Mouse (Mus musculus) neural tube, embryonic 11.5 days (tissue): ENCODE data around the gene Ddx31. TPM values are rescaled to one million over a fixed set of nuclear protein-coding genes. Genes with fewer than 3 reads are reported as not detected.

Experiments used
- ATAC-seq: fragments of 200-750 bp; cut with Nextera tagmentation; 2 replicates; pipeline ENCODE4 v1.8.0; 2017; ENCODE audit warnings: moderate number of reproducible peaks, mild to moderate bottlenecking, moderate TSS enrichment, moderate library complexity; ENCODE audit not compliant: insufficient read depth, low FRiP score, low TSS enrichment
- DNase-seq: peaks from one replicate; pipeline ENCODE4 v3.0.0-alpha.2; 2015; ENCODE audit warnings: low spot score
- H3K27ac ChIP-seq: fragments of 300-500 bp; sonication (generic); 2 replicates; pipeline ENCODE4 v1.5.1; 2014; ENCODE audit warnings: low read depth, mild to moderate bottlenecking, low read length
- H3K27me3 ChIP-seq: fragments of 300-500 bp; sonication (generic); 2 replicates; pipeline ENCODE4 v1.6.1; 2014; ENCODE audit warnings: mild to moderate bottlenecking, low read length, mixed read lengths; ENCODE audit not compliant: control insufficient read depth, insufficient read depth
- H3K36me3 ChIP-seq: fragments of 300-500 bp; sonication (generic); 2 replicates; pipeline ENCODE4 v1.6.1; 2014; ENCODE audit warnings: mild to moderate bottlenecking, low read length, moderate library complexity, mixed read lengths; ENCODE audit not compliant: control insufficient read depth, insufficient read depth
- H3K4me1 ChIP-seq: fragments of 300-500 bp; sonication (generic); 2 replicates; pipeline ENCODE4 v1.6.1; 2014; ENCODE audit warnings: low read length, mixed read lengths; ENCODE audit not compliant: control insufficient read depth, insufficient read depth
- H3K4me2 ChIP-seq: fragments of 300-500 bp; sonication (generic); 2 replicates; pipeline ENCODE4 v1.6.1; 2014; ENCODE audit warnings: low read depth, mild to moderate bottlenecking, moderate library complexity
- H3K4me3 ChIP-seq: fragments of 300-500 bp; sonication (generic); 2 replicates; pipeline ENCODE4 v1.5.1; 2014; ENCODE audit warnings: low read depth, low read length
- H3K9ac ChIP-seq: fragments of 300-500 bp; sonication (generic); 2 replicates; pipeline ENCODE4 v1.6.1; 2014; ENCODE audit warnings: mild to moderate bottlenecking, low read length
- H3K9me3 ChIP-seq: fragments of 300-500 bp; sonication (generic); 2 replicates; pipeline ENCODE4 v1.6.1; 2016; ENCODE audit warnings: low read length; ENCODE audit not compliant: control insufficient read depth
- whole genome bisulfite sequencing: fragments of 180-500 bp; shearing (Covaris S2); extraction: QIAGEN DNeasy Blood & Tissue Kit; methylation state at CpG from one replicate; pipeline ENCODE4 v1.1.7; 2014; 5-methylcytosine and 5-hydroxymethylcytosine counted together
- polyA plus RNA-seq: library from polyadenylated mRNA; unstranded; fragments of >200 nt; fragmentation: Nextera tagmentation; extraction: Ambion mirVana; gene quantifications from 2 replicates; pipeline ENCODE4 v1.2.1, GENCODE M21; 2014

Gene Ddx31
- 20.5 and 20.6 TPM in 2 replicates for polyA plus RNA-seq

- peaks cover 15% of the 10 kb centered on the region for H3K4me1 ChIP-seq
- peak within 1 kb of the TSS; percentile 92 for H3K4me3 ChIP-seq
- WGBS, result under 1% methylated on average over 61 of the region's 63 CpGs
- peak; percentile 95 for DNase-seq
- H3K36me3 ChIP-seq, result peaks cover 4% of the 10 kb centered on the region
- peak within 1 kb of the TSS; percentile 76 for H3K27ac ChIP-seq
- no peaks in the 10 kb centered on the region for H3K9me3 ChIP-seq
- no peaks in the 10 kb centered on the region for H3K27me3 ChIP-seq
- peak within 1 kb of the TSS; percentile 90 for H3K4me2 ChIP-seq
- peak within 1 kb of the TSS; percentile 83 for H3K9ac ChIP-seq
- peak; percentile 97 for ATAC-seq
These were observed at the start of gene Ddx31, which contains the start of gene Gtf3c4 for GRCm38 (mm10) chr2:28840222-28840951. Ddx31 (plus strand) TSS chr2:28840406. Gtf3c4 (minus strand) TSS chr2:28840360.

- H3K27ac ChIP-seq, result no peak overlapping the region
- H3K4me1 ChIP-seq, result no peaks in the 10 kb centered on the region
- H3K36me3 ChIP-seq, result no peaks in the 10 kb centered on the region
- no peak overlapping the region for H3K4me3 ChIP-seq
- DNase-seq (peak; percentile 66), ATAC-seq (no peak)
- H3K9ac ChIP-seq, result no peak overlapping the region
- 20% methylated on average over 5 of the region's 6 CpGs for WGBS
- H3K4me2 ChIP-seq, result peak overlapping the region; percentile 9; the same call in 1 of the 2 replicates
- H3K9me3 ChIP-seq, result no peaks in the 10 kb centered on the region
- H3K27me3 ChIP-seq, result no peaks in the 10 kb centered on the region
These were observed 47.1 kb upstream of the Ddx31 start for GRCm38 (mm10) chr2:28792931-28793610.

- H3K9ac ChIP-seq, result no peak overlapping the region
- ATAC-seq (no peak), DNase-seq (no peak)
- no peaks in the 10 kb centered on the region for H3K36me3 ChIP-seq
- H3K4me1 ChIP-seq, result no peaks in the 10 kb centered on the region
- H3K27ac ChIP-seq, result no peak overlapping the region
- no peak overlapping the region for H3K4me2 ChIP-seq
- no peaks in the 10 kb centered on the region for H3K27me3 ChIP-seq
- no peaks in the 10 kb centered on the region for H3K9me3 ChIP-seq
- WGBS, result 79% methylated on average over 5 of the region's 5 CpGs
- no peak overlapping the region for H3K4me3 ChIP-seq
These were observed 45.6 kb upstream of the Ddx31 start for GRCm38 (mm10) chr2:28794623-28795022.

GRCm38 (mm10) chr2:28796298-28796697 lies 43.9 kb upstream of the Ddx31 start:
- ATAC-seq (no peak), DNase-seq (no peak)
- no peak overlapping the region for H3K4me2 ChIP-seq
- no peak overlapping the region for H3K27ac ChIP-seq
- H3K9ac ChIP-seq, result no peak overlapping the region
- no peaks in the 10 kb centered on the region for H3K36me3 ChIP-seq
- no peaks in the 10 kb centered on the region for H3K4me1 ChIP-seq
- WGBS, result 79% methylated on average over 8 of the region's 8 CpGs
- H3K9me3 ChIP-seq, result no peaks in the 10 kb centered on the region
- no peaks in the 10 kb centered on the region for H3K27me3 ChIP-seq
- no peak overlapping the region for H3K4me3 ChIP-seq

- ATAC-seq, result no peak
These were observed 42.6 kb upstream of the Ddx31 start for GRCm38 (mm10) chr2:28797490-28798106.

GRCm38 (mm10) chr2:28798390-28798789 lies 41.8 kb upstream of the Ddx31 start:
- Histone ChIP-seq H3K4me3 (no peak overlapping the region), H3K27me3 (no peaks in the 10 kb centered on the region), H3K4me2 (no peak overlapping the region), H3K9me3 (no peaks in the 10 kb centered on the region), H3K36me3 (no peaks in the 10 kb centered on the region), H3K4me1 (no peaks in the 10 kb centered on the region), H3K9ac (no peak overlapping the region), H3K27ac (no peak overlapping the region)
- DNase-seq, result no peak
- ATAC-seq, result no peak
- 53% methylated on average over 3 of the region's 3 CpGs for WGBS

More at GRCm38 (mm10) chr2:28797490-28798106, 42.6 kb upstream of the Ddx31 start:
- no peak overlapping the region for H3K4me3 ChIP-seq
- no peaks in the 10 kb centered on the region for H3K4me1 ChIP-seq
- H3K9ac ChIP-seq, result no peak overlapping the region
- H3K4me2 ChIP-seq, result no peak overlapping the region
- WGBS, result 47% methylated on average over 18 of the region's 18 CpGs
- no peaks in the 10 kb centered on the region for H3K36me3 ChIP-seq
- no peaks in the 10 kb centered on the region for H3K9me3 ChIP-seq
- H3K27me3 ChIP-seq, result no peaks in the 10 kb centered on the region
- 0 out of 2 replicates have a peak overlapping the region, but pooled peaks have one; percentile 20 for H3K27ac ChIP-seq
- no peak for DNase-seq

GRCm38 (mm10) chr2:28799575-28799974 lies 40.6 kb upstream of the Ddx31 start:
- ATAC-seq (no peak), DNase-seq (no peak)
- Histone ChIP-seq H3K4me2 (no peak overlapping the region), H3K27me3 (no peaks in the 10 kb centered on the region), H3K9ac (no peak overlapping the region), H3K4me1 (no peaks in the 10 kb centered on the region), H3K36me3 (no peaks in the 10 kb centered on the region), H3K27ac (no peak overlapping the region), H3K9me3 (no peaks in the 10 kb centered on the region), H3K4me3 (no peak overlapping the region)
- 68% methylated on average over 2 of the region's 2 CpGs for WGBS

- Histone ChIP-seq H3K9me3 (no peaks in the 10 kb centered on the region), H3K27ac (no peak overlapping the region), H3K4me1 (no peaks in the 10 kb centered on the region), H3K4me3 (no peak overlapping the region), H3K4me2 (no peak overlapping the region), H3K36me3 (no peaks in the 10 kb centered on the region), H3K9ac (no peak overlapping the region), H3K27me3 (no peaks in the 10 kb centered on the region)
- 89% methylated on average over 7 of the region's 7 CpGs for WGBS
- ATAC-seq (no peak), DNase-seq (no peak)
These were observed 36.8 kb upstream of the Ddx31 start for GRCm38 (mm10) chr2:28803406-28803805.
